Mouse (Mus musculus): ENCODE measurements around the gene Anxa4. TPM values are rescaled to one million over a fixed set of nuclear protein-coding genes. Genes with fewer than 3 reads are reported as not detected.

Anxa4 gene
- polyA plus RNA-seq, 1 experiment from 2014 or later = 19.7 TPM

- Histone ChIP-seq H3K27me3 (no peaks in the 10 kb centered on the region), H3K9ac (no peak overlapping the region), H3K9me3 (no peaks in the 10 kb centered on the region), H3K27ac (no peak overlapping the region), H3K4me1 (no peaks in the 10 kb centered on the region), H3K4me2 (replicated peaks) (no peak overlapping the region), H3K36me3 (0 out of 2 replicates have a peak, but pooled peaks cover 1% of the 10 kb centered on the region), H3K4me3 (no peak overlapping the region)
- WGBS = 72% methylated on average over 4 of the region's 4 CpGs
- ATAC-seq (ENCODE audit: insufficient number of reproducible peaks, insufficient read depth, low FRiP score, low TSS enrichment) = no peak
Observed at GRCm38 (mm10) chr6:86749817-86750216, 43.6 kb downstream of the Anxa4 start.

- Histone ChIP-seq H3K9ac (no peak overlapping the region), H3K9me3 (no peaks in the 10 kb centered on the region), H3K27me3 (no peaks in the 10 kb centered on the region), H3K4me3 (no peak overlapping the region), H3K36me3 (no peaks in the 10 kb centered on the region), H3K27ac (no peak overlapping the region), H3K4me1 (no peaks in the 10 kb centered on the region), H3K4me2 (replicated peaks) (no peak overlapping the region)
- no peak for ATAC-seq (ENCODE audit: insufficient number of reproducible peaks, insufficient read depth, low FRiP score, low TSS enrichment)
Observed at GRCm38 (mm10) chr6:86747171-86747570, 46.2 kb downstream of the Anxa4 start.

DNA sequence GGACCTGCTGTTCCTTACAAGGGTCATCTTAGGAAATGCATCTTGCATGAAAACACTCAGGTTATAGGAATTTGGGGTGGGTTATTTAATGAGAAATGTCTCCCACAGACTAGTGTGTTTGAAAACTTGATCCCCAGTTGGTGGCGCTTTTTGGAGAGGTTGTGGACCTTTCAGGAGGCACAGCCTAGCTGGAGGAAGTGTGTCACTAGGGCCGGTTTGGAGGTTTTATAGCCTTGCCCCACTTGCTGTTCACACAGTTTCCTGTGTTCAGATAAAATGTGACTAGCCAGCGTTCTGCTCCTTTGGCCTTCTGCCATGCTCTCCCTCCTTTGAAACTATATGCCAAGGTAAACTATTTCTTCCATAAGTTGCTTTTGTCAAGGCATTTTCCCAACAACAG is 52.7 kb downstream of the Anxa4 start:
- WGBS = 45% methylated on average over 3 of the region's 3 CpGs
- no peak overlapping the region for H3K4me3 ChIP-seq
- no peak overlapping the region for H3K9ac ChIP-seq
- ATAC-seq (ENCODE audit: insufficient number of reproducible peaks, insufficient read depth, low FRiP score, low TSS enrichment) = no peak
- no peaks in the 10 kb centered on the region for H3K36me3 ChIP-seq
- no peak overlapping the region for H3K27ac ChIP-seq
- H3K4me1 ChIP-seq = no peaks in the 10 kb centered on the region
- H3K9me3 ChIP-seq = no peaks in the 10 kb centered on the region
- H3K27me3 ChIP-seq = no peaks in the 10 kb centered on the region
- H3K4me2 ChIP-seq (replicated peaks) = no peak overlapping the region

GRCm38 (mm10) chr6:86736830-86737229 is 56.6 kb downstream of the Anxa4 start:
- Histone ChIP-seq H3K9me3 (no peaks in the 10 kb centered on the region), H3K4me2 (replicated peaks) (no peak overlapping the region), H3K27ac (no peak overlapping the region), H3K4me1 (peaks cover 7% of the 10 kb centered on the region), H3K4me3 (no peak overlapping the region), H3K27me3 (no peaks in the 10 kb centered on the region), H3K36me3 (no peaks in the 10 kb centered on the region), H3K9ac (no peak overlapping the region)
- WGBS = 84% methylated on average over 6 of the region's 6 CpGs
- ATAC-seq (ENCODE audit: insufficient number of reproducible peaks, insufficient read depth, low FRiP score, low TSS enrichment) = no peak

DNA sequence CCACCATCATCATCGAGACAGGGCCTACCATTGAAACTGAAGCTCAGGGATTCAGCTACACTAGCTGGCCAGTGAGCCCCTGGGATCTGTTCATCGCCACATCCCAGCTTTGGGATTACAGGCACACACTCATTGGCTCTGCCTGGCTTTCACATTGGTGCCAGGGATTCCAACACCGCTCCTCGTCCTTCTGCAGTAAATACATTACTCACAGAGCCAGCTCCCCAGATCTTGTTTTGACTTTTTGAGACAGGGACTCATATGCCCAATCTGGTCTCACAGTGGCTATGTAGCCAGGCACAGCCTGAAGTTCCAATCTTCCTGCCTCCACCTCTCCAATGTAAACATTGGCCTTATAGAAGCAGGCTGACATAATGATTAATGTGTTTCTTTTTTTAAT is 57.1 kb downstream of the Anxa4 start:
- H3K36me3 ChIP-seq = no peaks in the 10 kb centered on the region
- no peak overlapping the region for H3K4me3 ChIP-seq
- H3K4me2 ChIP-seq (replicated peaks) = no peak overlapping the region
- no peak for ATAC-seq (ENCODE audit: insufficient number of reproducible peaks, insufficient read depth, low FRiP score, low TSS enrichment)
- WGBS = 84% methylated on average over 4 of the region's 4 CpGs
- no peak overlapping the region for H3K9ac ChIP-seq
- H3K9me3 ChIP-seq = no peaks in the 10 kb centered on the region
- no peaks in the 10 kb centered on the region for H3K27me3 ChIP-seq
- peaks cover 9% of the 10 kb centered on the region for H3K4me1 ChIP-seq
- no peak overlapping the region for H3K27ac ChIP-seq

- Histone ChIP-seq H3K27me3 (no peaks in the 10 kb centered on the region), H3K27ac (peak within 1 kb of the TSS; percentile 81), H3K36me3 (no peaks in the 10 kb centered on the region), H3K4me3 (peak within 1 kb of the TSS; percentile 95), H3K4me1 (peaks cover 11% of the 10 kb centered on the region), H3K4me2 (replicated peaks) (peak within 1 kb of the TSS; percentile 90), H3K9ac (peak within 1 kb of the TSS; percentile 93), H3K9me3 (no peaks in the 10 kb centered on the region)
- ATAC-seq (ENCODE audit: insufficient number of reproducible peaks, insufficient read depth, low FRiP score, low TSS enrichment) = peak; percentile 91
- WGBS = under 1% methylated on average over 59 of the region's 59 CpGs
Observed at GRCm38 (mm10) chr6:86733183-86733876, 60.1 kb downstream of the Anxa4 start, which contains the start of gene Gmcl1. Gene Gmcl1, minus strand, starts transcription at chr6:86733383.

- peak; percentile 53 for ATAC-seq (ENCODE audit: insufficient number of reproducible peaks, insufficient read depth, low FRiP score, low TSS enrichment)
- peak overlapping the region; percentile 81 for H3K27ac ChIP-seq
- H3K9ac ChIP-seq = peak overlapping the region; percentile 93
- no peaks in the 10 kb centered on the region for H3K9me3 ChIP-seq
- H3K4me2 ChIP-seq (replicated peaks) = peak overlapping the region; percentile 90
- WGBS = under 1% methylated on average over 62 of the region's 62 CpGs
- peak overlapping the region; percentile 95 for H3K4me3 ChIP-seq
- H3K4me1 ChIP-seq = peaks cover 11% of the 10 kb centered on the region
- no peaks in the 10 kb centered on the region for H3K27me3 ChIP-seq
- peaks cover under 1% of the 10 kb centered on the region; the same call in 1 of the 2 replicates for H3K36me3 ChIP-seq
Observed at GRCm38 (mm10) chr6:86732276-86733173, 60.9 kb downstream of the Anxa4 start.

DNA sequence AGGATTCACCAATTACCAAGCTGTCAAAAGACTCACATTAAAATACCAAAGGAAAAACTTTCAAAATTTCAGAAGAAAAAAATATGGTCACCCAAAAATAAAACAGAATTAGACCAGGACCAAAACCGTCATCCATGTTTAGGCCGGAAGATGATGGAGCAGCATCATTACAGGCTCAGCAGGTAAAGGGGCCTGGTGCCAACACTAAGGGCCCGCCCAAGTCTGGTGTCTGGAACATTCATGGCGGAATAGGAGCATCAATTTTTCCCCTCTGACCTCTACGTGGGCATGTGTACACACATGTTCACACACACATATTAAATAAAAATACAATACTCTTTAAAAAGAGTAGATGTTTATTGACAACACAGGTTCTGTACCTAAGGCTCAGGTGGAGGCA is 64.7 kb downstream of the Anxa4 start:
- ATAC-seq (ENCODE audit: insufficient number of reproducible peaks, insufficient read depth, low FRiP score, low TSS enrichment) = no peak
- no peaks in the 10 kb centered on the region for H3K27me3 ChIP-seq
- H3K36me3 ChIP-seq = peaks cover 8% of the 10 kb centered on the region; the same call in 1 of the 2 replicates
- no peak overlapping the region for H3K9ac ChIP-seq
- H3K4me3 ChIP-seq = no peak overlapping the region
- no peak overlapping the region for H3K4me2 ChIP-seq (replicated peaks)
- H3K4me1 ChIP-seq = peaks cover 5% of the 10 kb centered on the region; the same call in 1 of the 2 replicates
- no peaks in the 10 kb centered on the region for H3K9me3 ChIP-seq
- H3K27ac ChIP-seq = no peak overlapping the region
- 94% methylated on average over 5 of the region's 5 CpGs for WGBS

DNA sequence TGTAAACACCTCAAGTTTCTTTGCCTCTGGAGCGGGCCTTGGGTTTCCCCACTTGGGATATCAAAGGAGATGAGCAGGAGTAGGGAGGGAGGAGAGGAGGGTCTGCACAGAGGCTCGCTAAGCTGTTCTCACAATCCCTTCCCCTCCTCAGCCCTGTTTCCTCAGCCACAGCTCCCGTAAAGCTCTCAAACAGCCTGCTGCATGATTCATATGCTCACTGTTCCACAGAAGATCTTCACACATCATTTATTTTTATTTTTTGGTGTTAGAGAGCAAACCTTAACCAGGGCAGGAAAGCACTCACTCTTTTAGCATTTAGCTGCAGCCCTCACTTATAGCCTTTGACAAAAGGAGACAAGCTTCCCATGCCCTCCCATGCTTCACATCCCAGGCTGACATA is 71.4 kb downstream of the Anxa4 start:
- H3K36me3 ChIP-seq = peaks cover 27% of the 10 kb centered on the region
- 84% methylated on average over 3 of the region's 3 CpGs for WGBS

GRCm38 (mm10) chr6:86708072-86708774 is 85.2 kb downstream of the Anxa4 start:
- H3K9me3 ChIP-seq = no peaks in the 10 kb centered on the region
- 85% methylated on average over 4 of the region's 4 CpGs for WGBS
- no peak overlapping the region for H3K27ac ChIP-seq
- no peak overlapping the region for H3K9ac ChIP-seq
- peaks cover 56% of the 10 kb centered on the region for H3K36me3 ChIP-seq
- H3K27me3 ChIP-seq = no peaks in the 10 kb centered on the region
- no peak for ATAC-seq (ENCODE audit: insufficient number of reproducible peaks, insufficient read depth, low FRiP score, low TSS enrichment)
- no peak overlapping the region for H3K4me2 ChIP-seq (replicated peaks)
- no peak overlapping the region for H3K4me3 ChIP-seq
- no peaks in the 10 kb centered on the region for H3K4me1 ChIP-seq

More for the DNA sequence above, 71.4 kb downstream of the Anxa4 start:
- H3K4me2 ChIP-seq (replicated peaks) = no peak overlapping the region
- H3K9ac ChIP-seq = no peak overlapping the region
- H3K27ac ChIP-seq = no peak overlapping the region
- no peak for ATAC-seq (ENCODE audit: insufficient number of reproducible peaks, insufficient read depth, low FRiP score, low TSS enrichment)
- no peaks in the 10 kb centered on the region for H3K9me3 ChIP-seq
- no peak overlapping the region for H3K4me3 ChIP-seq
- no peaks in the 10 kb centered on the region for H3K4me1 ChIP-seq
- no peaks in the 10 kb centered on the region for H3K27me3 ChIP-seq

- Histone ChIP-seq H3K36me3 (peaks cover 86% of the 10 kb centered on the region), H3K27ac (no peak overlapping the region), H3K9ac (no peak overlapping the region), H3K9me3 (no peaks in the 10 kb centered on the region), H3K4me3 (no peak overlapping the region), H3K4me2 (replicated peaks) (no peak overlapping the region), H3K4me1 (no peaks in the 10 kb centered on the region), H3K27me3 (no peaks in the 10 kb centered on the region)
- 88% methylated on average over 9 of the region's 9 CpGs for WGBS
- no peak for ATAC-seq (ENCODE audit: insufficient number of reproducible peaks, insufficient read depth, low FRiP score, low TSS enrichment)
Observed at GRCm38 (mm10) chr6:86702577-86702976, 90.8 kb downstream of the Anxa4 start.

Data from embryonic facial prominence, embryonic 12.5 days (tissue).